Mouse (Mus musculus) myocyte (in vitro differentiated cells): Measurements from ENCODE around the gene Nrp1.

ENCODE experiments used
- CEBPB ChIP-seq: IDR thresholded peaks from 2 replicates; pipeline ENCODE4 v1.6.1; 2011; ENCODE audit warnings: mild to moderate bottlenecking, moderate library complexity; ENCODE audit not compliant: poor library complexity, insufficient read depth, severe bottlenecking
- E2F4 ChIP-seq: IDR thresholded peaks from one replicate; pipeline ENCODE4 v1.6.1; 2011; ENCODE audit warnings: mild to moderate bottlenecking, control low read depth, moderate library complexity; ENCODE audit not compliant: insufficient read depth
- MAX ChIP-seq: IDR thresholded peaks from one replicate; pipeline ENCODE4 v1.6.1; 2011; ENCODE audit warnings: low read depth, mild to moderate bottlenecking, control low read depth
- MYOD1 ChIP-seq, 3 experiments: IDR thresholded peaks; one replicate each; pipeline ENCODE4 v1.6.1; 2011; ENCODE audit warnings: control low read depth in 2 of 3, low read depth in 2 of 3, mild to moderate bottlenecking in 2 of 3, moderate library complexity in 1 of 3; ENCODE audit not compliant: insufficient read length in 2 of 3, control insufficient read depth in 1 of 3
- MYOG ChIP-seq, 3 experiments: IDR thresholded peaks; one replicate each; pipeline ENCODE4 v1.6.1; 2011; ENCODE audit warnings: control low read depth in 2 of 3, low read depth in 2 of 3, mild to moderate bottlenecking in 2 of 3; ENCODE audit not compliant: insufficient read length in 2 of 3, control insufficient read depth in 1 of 3, insufficient read depth in 1 of 3
- POLR2A ChIP-seq: IDR thresholded peaks from one replicate; pipeline ENCODE4 v1.6.1; 2011; ENCODE audit warnings: low read depth, mild to moderate bottlenecking, control low read depth, moderate library complexity; ENCODE audit not compliant: insufficient read length
- POLR2AphosphoS2 ChIP-seq: IDR thresholded peaks from one replicate; pipeline ENCODE4 v1.6.1; 2011; ENCODE audit warnings: low read depth, control low read depth; ENCODE audit not compliant: insufficient read length
- SRF ChIP-seq: IDR thresholded peaks from one replicate; pipeline ENCODE4 v1.6.1; 2011; ENCODE audit warnings: low read depth; ENCODE audit not compliant: control insufficient read depth, insufficient read length
- USF1 ChIP-seq: IDR thresholded peaks from one replicate; pipeline ENCODE4 v1.6.1; 2011; ENCODE audit warnings: low read depth, mild to moderate bottlenecking, control low read depth, moderate library complexity

- TF ChIP-seq POLR2A = no peak
- TF ChIP-seq USF1 = no peak
- TF ChIP-seq MAX = no peak
- no peak for TF ChIP-seq MYOG (IDR thresholded peaks at IDR 0.05; ENCODE audit: control insufficient read depth in 1 of 3, insufficient read depth in 1 of 3, insufficient read length in 2 of 3, low read depth in 2 of 3)
- no peak for TF ChIP-seq POLR2AphosphoS2
- no peak for TF ChIP-seq CEBPB
- no peak for TF ChIP-seq E2F4
- TF ChIP-seq SRF = no peak
- no peak for TF ChIP-seq MYOD1 (IDR thresholded peaks at IDR 0.05; ENCODE audit: control insufficient read depth in 1 of 3, insufficient read length in 2 of 3, low read depth in 2 of 3)
These were observed 115.2 kb downstream of the Nrp1 start for GRCm38 (mm10) chr8:128473456-128474239.
